Mouse (Mus musculus): ENCODE data around the gene Lrrn4cl. TPM values are rescaled to one million over a fixed set of nuclear protein-coding genes. Genes with fewer than 3 reads are reported as not detected.

The Lrrn4cl gene
- 1.6 and 2.0 TPM in 2 replicates for polyA plus RNA-seq (2015; fragmentation: Nextera tagmentation; extraction: Ambion mirVana)

DNA sequence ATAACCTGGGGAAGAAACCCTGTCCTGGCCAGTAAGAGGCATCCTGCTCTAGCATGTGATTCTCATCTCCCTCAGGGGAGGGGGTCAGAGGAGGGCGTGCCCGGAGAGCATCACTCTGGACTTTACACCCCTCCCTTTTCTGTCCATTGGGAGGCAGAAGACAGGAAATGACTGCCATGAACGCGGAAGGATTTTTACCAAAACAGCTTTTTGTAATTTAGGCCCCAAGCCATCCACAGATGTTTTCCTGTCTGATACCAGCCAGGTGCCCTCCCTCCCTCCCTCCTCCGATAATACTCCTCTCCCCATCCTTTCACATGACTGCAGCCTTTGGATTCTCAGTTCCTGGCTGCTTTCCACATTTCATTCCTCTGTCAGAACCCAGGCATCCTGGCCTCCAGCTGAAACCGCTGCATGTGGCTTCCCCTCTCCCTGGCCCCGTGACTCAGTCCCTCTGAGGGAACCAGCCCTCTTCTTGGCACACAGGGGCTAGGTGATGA is at the start of gene Lrrn4cl:
Gene Lrrn4cl (plus strand): TSS at position 367 of the 500 bp plus-strand sequence.
- peaks cover 8% of the 10 kb centered on the region; the same call in 1 of the 2 replicates for H3K36me3 ChIP-seq
- H3K27me3 ChIP-seq (replicated peaks): no peaks in the 10 kb centered on the region
- no peaks in the 10 kb centered on the region for H3K9me3 ChIP-seq
- no peak within 1 kb of the TSS for H3K9ac ChIP-seq
- peak; percentile 89 for ATAC-seq
- no peak within 1 kb of the TSS for H3K4me3 ChIP-seq (replicated peaks)
- peak within 1 kb of the TSS; percentile 22; the same call in 1 of the 2 replicates for H3K4me2 ChIP-seq (replicated peaks)
- WGBS: 20% methylated on average over 7 of the region's 7 CpGs
- peaks cover 13% of the 10 kb centered on the region; the same call in 1 of the 2 replicates for H3K4me1 ChIP-seq (replicated peaks)
- 0 out of 2 replicates have a peak within 1 kb of the TSS, but pooled peaks have one; percentile 28 for H3K27ac ChIP-seq

DNA sequence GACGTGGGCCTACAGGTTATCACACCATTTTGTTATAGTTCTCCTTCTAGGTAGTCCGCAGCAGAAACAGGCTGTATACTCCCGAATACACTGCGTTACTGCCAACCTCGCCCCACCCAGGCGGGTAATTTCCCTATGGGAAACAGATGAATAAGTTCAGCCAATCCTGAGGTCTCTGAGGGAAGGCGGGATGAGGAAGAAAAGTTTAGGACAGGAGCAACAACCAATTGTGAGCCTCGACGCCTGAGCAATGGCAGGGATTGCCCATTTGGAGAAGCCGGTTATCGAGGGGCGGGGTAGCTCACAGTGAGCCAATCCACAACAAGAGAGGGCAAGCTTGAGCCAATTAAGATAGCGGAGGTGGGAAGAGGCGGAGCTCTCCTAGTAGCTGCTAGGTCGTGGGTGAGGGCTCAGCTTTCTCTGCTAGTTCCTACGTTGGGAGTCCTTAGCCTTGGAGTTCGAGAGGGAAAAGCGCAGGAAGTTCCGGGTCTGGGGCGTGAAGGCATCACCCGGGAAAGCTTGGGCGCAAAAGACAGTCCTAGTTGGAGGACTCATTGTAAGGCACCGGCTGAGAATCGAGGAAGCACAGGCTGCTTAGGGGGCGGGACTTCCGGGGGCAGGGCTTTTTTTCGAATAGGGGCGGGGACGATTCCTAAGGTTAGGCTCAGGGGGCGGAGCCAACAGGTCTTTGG is 48.3 kb upstream of the Lrrn4cl start, which contains the start of gene Zbtb3:
Gene Zbtb3 (plus strand): TSS at position 426 of the 692 bp plus-strand sequence.
- Histone ChIP-seq H3K4me1 (replicated peaks) (peaks cover 11% of the 10 kb centered on the region), H3K9me3 (no peaks in the 10 kb centered on the region), H3K4me2 (replicated peaks) (peak within 1 kb of the TSS; percentile 73), H3K27me3 (replicated peaks) (no peaks in the 10 kb centered on the region), H3K4me3 (replicated peaks) (peak within 1 kb of the TSS; percentile 62), H3K36me3 (no peaks in the 10 kb centered on the region), H3K27ac (peak within 1 kb of the TSS; percentile 88), H3K9ac (peak within 1 kb of the TSS; percentile 59)
- ATAC-seq: peak; percentile 98
- under 1% methylated on average over 30 of the region's 30 CpGs for WGBS

DNA sequence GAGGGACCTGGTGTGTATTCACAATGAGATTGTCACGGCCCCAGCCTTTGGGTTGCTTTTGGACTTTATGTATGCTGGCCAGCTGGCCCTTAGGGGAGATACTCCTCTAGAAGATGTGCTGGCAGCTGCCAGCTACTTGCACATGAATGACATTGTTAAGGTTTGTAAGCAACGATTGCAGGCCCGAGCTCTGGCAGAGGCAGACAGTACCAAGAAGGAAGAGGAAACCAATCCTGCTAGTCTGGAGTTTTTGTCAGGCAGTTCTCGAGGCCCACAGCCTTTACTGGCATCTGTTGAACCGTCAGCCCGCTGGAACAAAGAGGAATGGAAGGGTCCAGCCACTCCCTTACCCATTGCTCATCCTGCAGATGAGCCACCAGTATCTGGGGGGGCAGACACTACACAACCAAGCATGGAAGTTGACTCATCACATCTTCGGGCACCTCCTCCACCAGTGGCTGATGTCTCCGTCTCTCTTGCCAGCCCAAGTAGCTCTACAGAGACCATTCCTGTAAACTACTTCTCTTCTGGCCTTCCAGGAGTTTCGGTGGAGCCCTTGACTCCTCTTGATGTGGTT is 47.3 kb upstream of the Lrrn4cl start:
- Histone ChIP-seq H3K36me3 (no peaks in the 10 kb centered on the region), H3K9ac (no peak overlapping the region), H3K4me1 (replicated peaks) (peaks cover 7% of the 10 kb centered on the region), H3K9me3 (no peaks in the 10 kb centered on the region), H3K27me3 (replicated peaks) (no peaks in the 10 kb centered on the region), H3K4me2 (replicated peaks) (peak overlapping the region; percentile 73), H3K27ac (0 out of 2 replicates have a peak overlapping the region, but pooled peaks have one; percentile 88), H3K4me3 (replicated peaks) (peak overlapping the region; percentile 62)
- no peak for ATAC-seq
- WGBS: 92% methylated on average over 9 of the region's 9 CpGs

DNA sequence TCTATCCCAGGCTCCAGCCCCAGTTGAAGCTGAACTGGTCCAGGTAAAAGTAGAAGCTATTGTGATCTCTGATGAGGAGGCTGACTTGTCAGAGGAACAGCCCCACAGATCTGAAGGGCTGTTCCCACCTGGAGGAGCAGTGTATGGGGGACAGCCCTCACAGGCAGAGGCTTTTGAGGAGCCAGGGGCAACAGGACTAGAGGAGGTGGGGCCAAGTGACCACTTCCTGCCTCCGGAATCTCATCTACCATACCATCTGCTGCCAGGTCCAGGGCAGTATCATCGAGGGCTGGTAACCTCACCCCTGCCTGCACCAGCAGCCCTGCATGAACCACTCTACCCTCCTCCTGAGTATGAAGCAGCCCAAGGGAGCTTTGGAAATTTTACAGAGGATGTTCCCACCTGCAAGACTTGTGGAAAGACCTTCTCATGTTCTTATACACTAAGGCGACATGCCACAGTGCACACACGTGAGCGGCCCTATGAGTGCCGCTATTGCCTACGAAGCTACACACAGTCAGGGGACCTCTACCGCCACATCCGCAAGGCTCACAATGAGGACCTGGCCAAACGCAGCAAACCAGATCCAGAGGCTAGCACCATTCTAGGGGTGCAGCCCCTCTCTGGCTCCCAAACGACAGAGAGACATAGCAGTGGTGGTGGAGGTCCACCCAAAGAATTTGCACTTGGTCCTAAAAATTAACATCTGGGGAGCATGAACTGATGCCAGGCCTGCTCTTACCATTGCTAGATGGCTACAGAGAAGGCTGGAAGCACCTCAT is 46.5 kb upstream of the Lrrn4cl start:
- Histone ChIP-seq H3K9me3 (no peaks in the 10 kb centered on the region), H3K27ac (no peak overlapping the region), H3K36me3 (no peaks in the 10 kb centered on the region), H3K4me3 (replicated peaks) (no peak overlapping the region), H3K4me1 (replicated peaks) (peaks cover 7% of the 10 kb centered on the region), H3K27me3 (replicated peaks) (no peaks in the 10 kb centered on the region), H3K4me2 (replicated peaks) (no peak overlapping the region), H3K9ac (no peak overlapping the region)
- 88% methylated on average over 11 of the region's 11 CpGs for WGBS
- ATAC-seq: no peak

DNA sequence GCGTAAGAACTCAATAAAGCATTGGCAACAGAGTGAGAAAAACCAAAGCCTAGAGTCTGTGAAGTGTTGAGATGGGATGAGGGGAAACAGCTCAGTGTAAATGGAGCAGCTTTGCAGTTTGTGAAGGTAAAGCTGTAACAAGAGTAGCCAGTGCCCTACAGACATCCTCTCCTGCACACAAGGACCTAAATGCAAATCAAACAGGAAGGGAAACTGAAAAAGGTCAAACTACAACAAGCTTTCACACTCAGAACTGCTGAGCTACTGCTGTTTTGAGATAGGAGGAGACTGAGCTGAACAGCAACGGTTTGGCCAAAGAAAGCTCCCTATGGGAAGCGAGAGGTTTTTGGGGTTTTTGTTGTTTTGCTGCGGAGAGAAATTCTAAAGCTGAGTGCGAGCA is 43.8 kb upstream of the Lrrn4cl start:
- Histone ChIP-seq H3K27ac (no peak overlapping the region), H3K9me3 (no peaks in the 10 kb centered on the region), H3K27me3 (replicated peaks) (no peaks in the 10 kb centered on the region), H3K4me1 (replicated peaks) (peaks cover 7% of the 10 kb centered on the region), H3K9ac (no peak overlapping the region), H3K36me3 (peaks cover 7% of the 10 kb centered on the region; the same call in 1 of the 2 replicates), H3K4me3 (replicated peaks) (no peak overlapping the region), H3K4me2 (replicated peaks) (no peak overlapping the region)
- WGBS: 94% methylated on average over 5 of the region's 5 CpGs
- no peak for ATAC-seq

DNA sequence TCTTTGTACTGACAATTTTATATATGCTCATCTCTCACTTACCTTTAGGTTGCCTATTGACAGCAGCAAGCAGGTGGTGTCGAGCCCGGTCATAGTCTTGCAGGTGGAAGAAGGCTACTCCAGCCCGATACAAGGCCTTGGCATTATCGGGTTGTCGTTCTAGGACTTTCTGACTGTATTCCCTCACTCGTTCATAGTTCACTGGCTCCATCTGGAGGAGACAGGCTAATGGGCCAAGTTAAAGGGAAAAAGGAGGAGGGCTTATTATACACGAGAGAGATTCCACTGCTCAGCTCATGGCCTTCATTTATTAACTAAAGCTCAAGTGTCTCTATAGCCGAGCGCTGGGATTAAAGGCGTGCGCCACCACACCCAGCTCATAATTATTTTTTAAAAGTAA is 34.8 kb upstream of the Lrrn4cl start:
- no peak overlapping the region for H3K27ac ChIP-seq
- H3K36me3 ChIP-seq: peaks cover 18% of the 10 kb centered on the region
- H3K4me2 ChIP-seq (replicated peaks): no peak overlapping the region

DNA sequence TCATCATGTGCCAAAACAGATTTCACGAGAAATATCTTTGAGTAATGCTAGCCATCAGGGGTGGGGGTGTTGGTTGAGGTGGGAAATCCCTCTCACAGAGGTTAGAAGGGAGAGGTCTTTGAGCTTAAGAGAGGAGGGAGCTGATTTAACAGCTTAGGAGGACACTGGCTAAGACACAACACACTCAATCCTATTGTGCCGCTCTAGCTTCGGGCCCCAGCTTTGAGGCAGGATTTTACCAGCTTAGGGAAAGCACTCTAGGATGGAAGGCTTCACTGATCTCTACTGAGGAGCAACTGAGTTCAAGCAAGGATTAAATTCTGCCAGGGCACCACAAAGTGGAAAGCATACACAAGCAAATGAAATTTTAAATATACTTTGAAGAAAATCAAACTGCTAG is 33.6 kb upstream of the Lrrn4cl start:
- Histone ChIP-seq H3K27me3 (replicated peaks) (no peaks in the 10 kb centered on the region), H3K4me1 (replicated peaks) (peaks cover 19% of the 10 kb centered on the region), H3K4me2 (replicated peaks) (peak overlapping the region; percentile 15), H3K4me3 (replicated peaks) (no peak overlapping the region), H3K36me3 (peaks cover 12% of the 10 kb centered on the region), H3K27ac (no peak overlapping the region), H3K9ac (peak overlapping the region; percentile 11; the same call in 1 of the 2 replicates), H3K9me3 (no peaks in the 10 kb centered on the region)
- WGBS: 79% methylated on average over 3 of the region's 3 CpGs
- no peak for ATAC-seq

More for the DNA sequence above, 34.8 kb upstream of the Lrrn4cl start:
- Histone ChIP-seq H3K27me3 (replicated peaks) (no peaks in the 10 kb centered on the region), H3K4me1 (replicated peaks) (peaks cover 19% of the 10 kb centered on the region), H3K9me3 (no peaks in the 10 kb centered on the region), H3K4me3 (replicated peaks) (no peak overlapping the region), H3K9ac (no peak overlapping the region; the same call in 1 of the 2 replicates)
- no peak for ATAC-seq
- 73% methylated on average over 11 of the region's 11 CpGs for WGBS

DNA sequence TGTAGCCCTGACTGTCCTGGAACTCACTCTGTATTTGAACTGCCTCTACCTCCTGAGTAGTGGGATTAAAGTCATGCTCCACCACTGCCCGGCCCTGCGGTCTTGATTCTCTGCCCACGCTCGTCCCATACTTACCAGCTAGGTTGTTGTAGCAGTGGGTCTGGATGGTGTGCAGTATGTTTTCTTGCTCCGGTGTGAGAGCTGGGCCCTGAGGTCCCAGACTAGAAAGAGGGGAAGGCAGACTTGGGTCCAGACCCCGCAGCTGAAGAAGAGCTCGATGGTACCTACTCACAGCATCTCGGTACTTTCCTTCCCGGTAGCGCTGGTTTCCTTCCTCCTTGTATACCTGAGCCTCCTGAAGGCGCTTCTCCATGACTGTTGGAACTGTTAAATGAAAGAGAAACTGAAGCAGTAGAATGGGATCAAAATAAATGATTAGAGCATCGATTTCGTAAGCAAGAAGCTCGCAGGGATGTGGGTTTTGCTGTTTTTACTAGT is 32.2 kb upstream of the Lrrn4cl start:
- Histone ChIP-seq H3K36me3 (peaks cover 12% of the 10 kb centered on the region), H3K27me3 (replicated peaks) (no peaks in the 10 kb centered on the region), H3K4me1 (replicated peaks) (peaks cover 21% of the 10 kb centered on the region), H3K9me3 (no peaks in the 10 kb centered on the region), H3K4me2 (replicated peaks) (peak overlapping the region; percentile 80), H3K9ac (peak overlapping the region; percentile 68), H3K27ac (peak overlapping the region; percentile 100), H3K4me3 (replicated peaks) (peak overlapping the region; percentile 98)
- WGBS: 21% methylated on average over 14 of the region's 14 CpGs
- ATAC-seq: no peak

DNA sequence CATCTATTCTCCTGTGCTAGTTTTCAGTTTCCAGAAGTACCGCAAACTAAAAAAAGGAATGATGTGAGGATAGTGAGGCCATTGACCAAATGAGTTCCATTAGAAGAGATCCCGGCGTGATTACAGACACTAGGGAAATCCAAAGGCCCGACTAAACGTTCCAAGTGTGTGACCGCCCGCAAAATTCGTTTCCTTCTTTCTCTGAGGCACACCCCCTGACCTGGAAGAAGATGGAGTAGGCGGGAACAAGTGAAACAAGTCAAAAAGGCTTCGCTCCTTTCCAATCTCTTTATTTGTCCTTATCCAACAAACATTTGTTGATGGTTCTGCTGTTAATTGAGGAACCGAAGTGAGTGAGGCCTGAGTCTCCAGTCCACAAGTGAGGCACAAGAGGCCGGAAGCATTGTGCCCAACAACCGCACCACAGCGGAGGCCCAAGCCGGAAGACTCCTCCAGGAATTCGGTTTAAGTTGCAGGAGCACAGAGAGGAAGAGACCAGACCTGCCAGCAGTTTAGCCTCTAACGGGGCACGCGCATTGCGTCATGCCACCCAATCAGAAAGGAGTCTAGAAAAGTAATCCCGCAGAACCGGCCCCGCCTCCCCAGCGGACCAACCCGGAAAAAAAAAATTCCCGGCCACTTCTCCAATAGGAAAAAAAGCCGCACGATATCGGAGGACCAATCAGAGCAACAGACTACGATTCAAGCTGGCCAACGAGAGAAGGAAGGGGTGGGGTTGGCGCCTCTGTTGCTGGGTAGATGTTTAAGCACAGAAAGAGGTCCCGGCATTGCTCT is 31.6 kb upstream of the Lrrn4cl start, which contains the start of gene Ttc9c:
Gene Ttc9c (minus strand): TSS at position 533 of the 795 bp plus-strand sequence.
- Histone ChIP-seq H3K4me3 (replicated peaks) (peak within 1 kb of the TSS; percentile 98), H3K4me2 (replicated peaks) (peak within 1 kb of the TSS; percentile 80), H3K27ac (peak within 1 kb of the TSS; percentile 100), H3K9ac (peak within 1 kb of the TSS; percentile 98), H3K27me3 (replicated peaks) (no peaks in the 10 kb centered on the region), H3K36me3 (peaks cover 6% of the 10 kb centered on the region), H3K9me3 (no peaks in the 10 kb centered on the region), H3K4me1 (replicated peaks) (peaks cover 21% of the 10 kb centered on the region)
- WGBS: under 1% methylated on average over 33 of the region's 33 CpGs
- peak; percentile 93 for ATAC-seq

DNA sequence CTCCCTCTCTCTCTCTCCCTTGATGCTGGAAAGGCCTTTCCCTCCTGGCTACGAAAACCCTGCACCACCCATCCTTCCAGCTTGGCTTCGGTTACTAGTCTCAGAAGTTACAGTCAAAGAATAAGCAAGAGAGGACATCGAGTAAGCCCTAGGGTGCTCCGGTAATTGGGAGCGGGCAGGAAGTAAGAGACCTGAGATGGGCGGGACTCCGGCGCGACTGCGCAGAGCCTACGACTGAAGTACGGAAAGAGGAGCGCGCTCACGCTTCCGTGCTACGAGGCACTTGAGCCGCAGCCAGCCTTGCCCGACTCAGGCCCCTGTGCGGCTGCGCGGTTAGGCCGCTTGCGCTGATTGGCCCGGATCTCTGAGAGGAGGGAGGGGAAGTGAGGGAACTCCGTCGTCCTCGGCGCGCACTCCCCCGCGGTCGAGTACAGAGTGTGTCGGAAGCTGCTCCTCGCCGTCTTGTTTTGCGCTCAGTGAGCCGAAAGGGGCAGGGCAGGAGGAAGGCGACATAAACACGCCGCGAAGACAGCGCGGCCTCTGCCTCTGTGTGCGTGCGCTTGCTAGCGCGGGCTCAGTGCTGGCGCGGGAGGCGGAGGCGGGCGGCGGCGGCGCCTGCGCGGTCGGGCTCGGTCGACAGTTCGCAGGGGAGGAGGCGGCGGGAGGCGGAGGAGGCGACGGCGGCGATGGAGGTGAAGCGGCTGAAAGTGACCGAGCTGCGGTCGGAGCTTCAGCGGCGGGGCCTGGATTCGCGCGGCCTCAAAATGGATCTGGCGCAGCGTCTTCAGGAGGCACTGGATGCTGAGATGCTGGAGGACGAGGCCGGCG is 30.8 kb upstream of the Lrrn4cl start, which contains the start of gene Hnrnpul2:
Gene Hnrnpul2 (plus strand): TSS at position 415 of the 828 bp plus-strand sequence.
- under 1% methylated on average over 81 of the region's 83 CpGs for WGBS
- ATAC-seq: peak; percentile 95
- Histone ChIP-seq H3K27me3 (replicated peaks) (no peaks in the 10 kb centered on the region), H3K9me3 (no peaks in the 10 kb centered on the region), H3K4me1 (replicated peaks) (peaks cover 21% of the 10 kb centered on the region), H3K9ac (peak within 1 kb of the TSS; percentile 98), H3K4me3 (replicated peaks) (peak within 1 kb of the TSS; percentile 98), H3K4me2 (replicated peaks) (peak within 1 kb of the TSS; percentile 80), H3K27ac (peak within 1 kb of the TSS; percentile 100), H3K36me3 (peaks cover 14% of the 10 kb centered on the region)
